Mouse (Mus musculus) C2C12 (cell line): Measurements from ENCODE around the gene Zcwpw1. TPM values are rescaled to one million over a fixed set of nuclear protein-coding genes. Genes with fewer than 3 reads are reported as not detected.

ENCODE experiments used
- H3K27me3 ChIP-seq: one replicate; pipeline ENCODE4 v1.6.1; 2011; ENCODE audit not compliant: control insufficient read depth, insufficient read depth, insufficient read length
- H3K36me3 ChIP-seq: one replicate; pipeline ENCODE4 v1.6.1; 2011; ENCODE audit not compliant: control insufficient read depth, insufficient read depth
- H3K4me3 ChIP-seq: one replicate; pipeline ENCODE4 v1.5.1; 2011; ENCODE audit warnings: mild to moderate bottlenecking, control low read depth; ENCODE audit not compliant: poor library complexity, insufficient read depth, severe bottlenecking
- H3K79me2 ChIP-seq: one replicate; pipeline ENCODE4 v1.6.1; 2011; ENCODE audit not compliant: control insufficient read depth, insufficient read depth
- H3K79me3 ChIP-seq: one replicate; pipeline ENCODE4 v1.6.1; 2011; ENCODE audit warnings: low read depth, control low read depth
- H3ac ChIP-seq: one replicate; pipeline ENCODE3; 2011; ENCODE audit warnings: low read depth; ENCODE audit not compliant: control insufficient read depth, insufficient read length
- CEBPB ChIP-seq: IDR thresholded peaks from one replicate; pipeline ENCODE4 v1.6.1; 2011; ENCODE audit warnings: low read depth, mild to moderate bottlenecking, control low read depth, moderate library complexity
- CTCF ChIP-seq: IDR thresholded peaks from one replicate; pipeline ENCODE4 v1.5.1; 2011; ENCODE audit not compliant: control insufficient read depth, insufficient read depth, insufficient read length
- FOSL1 ChIP-seq: IDR thresholded peaks from one replicate; pipeline ENCODE4 v1.8.0; 2011; ENCODE audit warnings: mild to moderate bottlenecking, low read length; ENCODE audit not compliant: poor library complexity, insufficient read depth, severe bottlenecking
- MAX ChIP-seq: IDR thresholded peaks from one replicate; pipeline ENCODE4 v1.6.1; 2011; ENCODE audit warnings: mild to moderate bottlenecking, control low read depth
- MYOD1 ChIP-seq: IDR thresholded peaks from one replicate; pipeline ENCODE4 v1.6.1; 2011; ENCODE audit warnings: low read depth; ENCODE audit not compliant: control insufficient read depth, insufficient read length
- MYOG ChIP-seq: IDR thresholded peaks from one replicate; pipeline ENCODE4 v1.6.1; 2011; ENCODE audit not compliant: control insufficient read depth, insufficient read length; ENCODE audit errors: extremely low read depth
- USF1 ChIP-seq: IDR thresholded peaks from one replicate; pipeline ENCODE4 v1.6.1; 2011; ENCODE audit warnings: low read depth, mild to moderate bottlenecking, control low read depth, moderate library complexity
- polyA plus RNA-seq: library from polyadenylated mRNA; unstranded; fragments of >200 nt; fragmentation: generic; extraction: Trizol; gene quantifications from one replicate; pipeline ENCODE4 v1.2.1, GENCODE M21; 2012; ENCODE audit warnings: missing spikeins

Gene Zcwpw1
- polyA plus RNA-seq, 1 experiment: 0.73 TPM

DNA sequence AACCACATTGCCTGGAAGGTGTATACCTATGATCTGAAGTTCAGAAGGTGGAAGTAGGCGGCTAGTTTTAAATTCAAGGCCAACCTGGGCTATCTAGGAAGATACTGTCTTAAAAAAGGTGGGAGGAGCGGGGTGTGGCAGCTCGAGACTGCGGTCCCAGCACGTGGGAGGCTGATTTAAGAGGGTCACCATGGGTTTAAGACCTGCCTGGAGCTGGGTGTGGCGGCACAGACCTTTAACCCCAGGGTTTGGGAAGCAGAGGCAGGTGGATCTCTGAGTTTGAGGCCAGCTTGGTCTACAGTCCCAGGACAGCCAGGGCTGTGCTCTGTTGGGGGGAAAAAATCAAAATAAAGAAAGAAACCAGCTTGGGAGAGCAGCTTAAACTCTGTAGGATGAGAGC, 35.6 kb upstream of the Zcwpw1 start:
- Histone ChIP-seq H3K79me2 (peaks cover 27% of the 10 kb centered on the region), H3K27me3 (no peaks in the 10 kb centered on the region), H3ac (no peak overlapping the region), H3K4me3 (no peak overlapping the region), H3K79me3 (peaks cover 13% of the 10 kb centered on the region), H3K36me3 (peaks cover 19% of the 10 kb centered on the region)
- TF ChIP-seq CEBPB: no peak
- no peak for TF ChIP-seq FOSL1
- TF ChIP-seq MYOG: no peak
- no peak for TF ChIP-seq MYOD1
- TF ChIP-seq USF1: no peak
- no peak for TF ChIP-seq CTCF
- TF ChIP-seq MAX: no peak

GRCm38 (mm10) chr5:137753111-137753832, 34.3 kb upstream of the Zcwpw1 start:
- H3K36me3 ChIP-seq: peaks cover 24% of the 10 kb centered on the region
- TF ChIP-seq CTCF (no peak), MYOG (no peak), CEBPB (no peak), MAX (no peak), USF1 (no peak), FOSL1 (no peak), MYOD1 (no peak)
- no peak overlapping the region for H3K4me3 ChIP-seq

DNA sequence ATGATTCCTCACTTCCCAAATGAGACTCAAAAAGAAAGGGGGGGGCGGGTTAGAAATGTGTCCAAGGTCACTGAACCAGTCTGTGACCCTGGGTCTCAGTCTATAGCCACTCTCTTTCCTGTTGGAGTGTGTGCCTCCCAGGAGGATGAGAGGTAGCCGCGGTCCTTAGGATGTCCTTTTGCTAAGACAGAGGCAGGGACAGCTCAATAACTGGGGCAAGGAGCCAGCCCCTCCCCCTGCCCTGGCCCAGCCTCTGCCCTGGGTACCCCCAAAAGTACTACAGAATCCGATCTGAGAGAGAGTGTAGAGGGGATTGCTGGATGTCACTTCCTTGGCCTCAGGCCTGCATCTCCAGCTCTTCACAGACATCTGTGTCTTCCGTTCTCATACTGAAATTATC, 32.2 kb upstream of the Zcwpw1 start:
- Histone ChIP-seq H3K79me3 (peaks cover 1% of the 10 kb centered on the region), H3K27me3 (no peaks in the 10 kb centered on the region), H3ac (no peak overlapping the region), H3K36me3 (peaks cover 30% of the 10 kb centered on the region), H3K79me2 (no peaks in the 10 kb centered on the region), H3K4me3 (no peak overlapping the region)
- no peak for TF ChIP-seq FOSL1
- TF ChIP-seq MAX: no peak
- no peak for TF ChIP-seq CTCF

More at GRCm38 (mm10) chr5:137753111-137753832, 34.3 kb upstream of the Zcwpw1 start:
- Histone ChIP-seq H3K27me3 (no peaks in the 10 kb centered on the region), H3K79me2 (peaks cover 14% of the 10 kb centered on the region), H3K79me3 (peaks cover 4% of the 10 kb centered on the region), H3ac (no peak overlapping the region)

DNA sequence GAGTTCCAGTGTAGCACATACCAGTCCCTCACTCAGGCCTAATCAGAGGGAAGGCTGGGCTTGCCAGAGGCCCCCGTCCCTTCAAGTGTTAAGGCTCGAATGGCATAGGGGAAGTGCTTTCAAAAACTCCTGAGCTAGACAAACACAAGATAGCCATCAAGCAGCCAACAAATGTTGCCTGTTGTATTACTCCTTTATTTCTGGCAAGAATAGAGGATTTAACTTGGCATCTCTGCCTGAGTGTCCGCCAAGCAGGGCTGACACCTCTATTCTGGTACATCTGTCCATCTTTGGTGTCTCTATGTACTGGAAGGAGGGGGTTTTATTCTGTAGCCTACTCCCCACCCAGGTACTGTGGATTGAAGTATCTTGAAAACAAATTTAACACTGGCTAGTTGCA, 31.5 kb upstream of the Zcwpw1 start:
- Histone ChIP-seq H3K27me3 (no peaks in the 10 kb centered on the region), H3K36me3 (peaks cover 28% of the 10 kb centered on the region), H3K79me2 (no peaks in the 10 kb centered on the region), H3K79me3 (no peaks in the 10 kb centered on the region), H3ac (no peak overlapping the region), H3K4me3 (no peak overlapping the region)
- TF ChIP-seq MYOG (no peak), MAX (no peak), CTCF (no peak), MYOD1 (no peak), USF1 (no peak), FOSL1 (no peak), CEBPB (no peak)

DNA sequence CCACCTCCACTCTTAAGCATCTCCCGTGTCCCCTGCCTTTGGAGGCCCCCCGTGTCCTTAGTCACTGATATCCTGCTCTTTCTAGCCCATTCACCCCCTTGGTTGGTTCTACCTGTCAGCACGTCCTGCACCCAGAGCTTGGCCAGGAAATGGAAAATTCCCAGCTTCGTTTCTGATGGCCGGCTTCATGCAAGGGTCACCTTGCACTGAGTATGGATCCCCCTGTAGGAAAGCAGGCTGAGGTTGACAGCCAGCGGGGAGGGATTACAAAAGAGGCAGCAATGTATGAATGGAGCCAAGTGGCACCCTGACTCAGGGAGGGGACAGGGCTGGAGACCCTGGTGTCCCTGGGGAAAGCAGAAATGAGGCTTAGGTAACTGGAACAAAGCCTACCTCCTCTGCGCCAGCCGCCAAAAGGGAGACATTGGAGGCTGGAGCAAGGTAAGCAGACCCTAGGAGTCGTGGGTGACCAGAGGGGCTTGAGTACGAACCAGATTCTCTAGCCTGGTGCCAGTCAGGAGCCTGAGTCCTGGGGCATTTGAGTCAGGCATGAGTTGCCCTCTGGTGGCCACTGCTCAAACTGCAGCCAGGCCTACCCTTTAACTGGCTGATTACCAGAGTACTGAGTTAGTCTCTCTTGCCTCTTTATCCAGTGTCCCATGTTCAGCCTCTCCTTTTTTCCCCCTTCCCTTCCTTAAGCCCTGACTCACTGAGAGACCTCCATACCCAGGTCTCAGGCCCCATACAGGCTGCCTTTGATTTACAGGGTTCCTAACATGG, 30.5 kb upstream of the Zcwpw1 start:
- H3K27me3 ChIP-seq: no peaks in the 10 kb centered on the region
- TF ChIP-seq CEBPB (no peak), MYOG (no peak), CTCF (peak; percentile 84)
- no peak overlapping the region for H3K4me3 ChIP-seq
- no peak overlapping the region for H3ac ChIP-seq
- no peaks in the 10 kb centered on the region for H3K79me3 ChIP-seq
- H3K79me2 ChIP-seq: no peaks in the 10 kb centered on the region
- peaks cover 19% of the 10 kb centered on the region for H3K36me3 ChIP-seq

DNA sequence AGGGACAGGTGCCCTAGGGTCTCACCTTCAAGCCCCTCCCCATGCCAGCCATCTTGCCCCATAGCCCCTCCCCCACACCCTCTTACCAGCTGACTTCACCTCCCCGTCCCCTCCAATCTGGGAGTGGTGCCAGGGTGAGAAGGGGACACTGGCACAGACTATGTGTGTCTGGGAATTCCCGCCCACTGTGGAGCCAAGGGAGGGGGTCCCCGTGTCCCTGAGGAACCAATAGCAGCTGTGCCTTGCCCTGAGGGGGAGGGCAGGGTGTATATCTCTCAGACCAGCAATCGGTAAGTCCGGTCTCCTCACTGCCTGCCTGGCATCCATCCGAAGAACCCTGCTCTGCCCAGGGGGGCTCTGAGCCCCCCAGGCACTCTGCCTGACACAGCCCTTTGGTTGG, 29.7 kb upstream of the Zcwpw1 start:
- no peaks in the 10 kb centered on the region for H3K27me3 ChIP-seq
- TF ChIP-seq MYOG (no peak), USF1 (no peak), CTCF (no peak), MYOD1 (no peak), MAX (no peak), FOSL1 (no peak), CEBPB (no peak)
- no peak overlapping the region for H3ac ChIP-seq
- H3K79me3 ChIP-seq: no peaks in the 10 kb centered on the region
- H3K79me2 ChIP-seq: no peaks in the 10 kb centered on the region
- H3K4me3 ChIP-seq: no peak overlapping the region
- peaks cover 11% of the 10 kb centered on the region for H3K36me3 ChIP-seq
